Mouse (Mus musculus): ENCODE data around the gene Ptpn21.

The Ptpn21 gene

GRCm38 (mm10) chr12:98721030-98721429 is 16.2 kb downstream of the Ptpn21 start:
- DNase-seq: no peak

- no peak for DNase-seq
Measured at GRCm38 (mm10) chr12:98720628-98721027, 16.6 kb downstream of the Ptpn21 start.

- DNase-seq: no peak
Measured at GRCm38 (mm10) chr12:98716142-98716541, 21.1 kb downstream of the Ptpn21 start.

GRCm38 (mm10) chr12:98714757-98715156 is 22.4 kb downstream of the Ptpn21 start:
- DNase-seq: peak; percentile 56

- peak; percentile 14 for DNase-seq
Measured at GRCm38 (mm10) chr12:98713621-98714103, 23.5 kb downstream of the Ptpn21 start.

GRCm38 (mm10) chr12:98712819-98713218 is 24.4 kb downstream of the Ptpn21 start:
- no peak for DNase-seq

GRCm38 (mm10) chr12:98703961-98704360 is 33.2 kb downstream of the Ptpn21 start:
- no peak for DNase-seq

- no peak for DNase-seq
Measured at GRCm38 (mm10) chr12:98703554-98703953, 33.7 kb downstream of the Ptpn21 start.

- DNase-seq: no peak
Measured at GRCm38 (mm10) chr12:98701564-98701963, 35.6 kb downstream of the Ptpn21 start.

GRCm38 (mm10) chr12:98697202-98697601 is 40.0 kb downstream of the Ptpn21 start:
- DNase-seq: no peak

GRCm38 (mm10) chr12:98690230-98690629 is 47.0 kb downstream of the Ptpn21 start:
- DNase-seq: no peak

- DNase-seq: no peak
Measured at GRCm38 (mm10) chr12:98683574-98683973, 53.6 kb downstream of the Ptpn21 start.

- DNase-seq: no peak
Measured at GRCm38 (mm10) chr12:98683171-98683570, 54.0 kb downstream of the Ptpn21 start.

- no peak for DNase-seq
Measured at GRCm38 (mm10) chr12:98682196-98682595, 55.0 kb downstream of the Ptpn21 start.

GRCm38 (mm10) chr12:98679906-98680305 is 57.3 kb downstream of the Ptpn21 start:
- DNase-seq: no peak

- DNase-seq: peak; percentile 37
Measured at GRCm38 (mm10) chr12:98677336-98677735, 59.9 kb downstream of the Ptpn21 start.

- DNase-seq: no peak
Measured at GRCm38 (mm10) chr12:98676861-98677260, 60.3 kb downstream of the Ptpn21 start.

GRCm38 (mm10) chr12:98674627-98675143 is 62.5 kb downstream of the Ptpn21 start:
- DNase-seq: peak; percentile 82

GRCm38 (mm10) chr12:98673879-98674278 is 63.3 kb downstream of the Ptpn21 start:
- DNase-seq: no peak

- no peak for DNase-seq
Measured at GRCm38 (mm10) chr12:98670429-98670828, 66.8 kb downstream of the Ptpn21 start.

- no peak for DNase-seq
Measured at GRCm38 (mm10) chr12:98669864-98670263, 67.3 kb downstream of the Ptpn21 start.

GRCm38 (mm10) chr12:98669086-98669485 is 68.1 kb downstream of the Ptpn21 start:
- no peak for DNase-seq

- DNase-seq: no peak
Measured at GRCm38 (mm10) chr12:98668132-98668814, 68.9 kb downstream of the Ptpn21 start.

- DNase-seq: no peak
Measured at GRCm38 (mm10) chr12:98662617-98663016, 74.6 kb downstream of the Ptpn21 start.

GRCm38 (mm10) chr12:98656873-98657272 is 80.3 kb downstream of the Ptpn21 start:
- DNase-seq: no peak

Measured in embryo, embryonic 11 days (tissue).